Mouse (Mus musculus): ENCODE measurements around the gene Rsu1.

The Rsu1 gene

GRCm38 (mm10) chr2:13271165-13271957, at the start of gene Rsu1:
Gene Rsu1, minus strand, starts transcription at chr2:13271415.
- peak; percentile 94 to 97 for DNase-seq (ENCODE audit: low spot score in 2 of 2)

GRCm38 (mm10) chr2:13303376-13303775, 32.2 kb upstream of the Rsu1 start:
- DNase-seq (ENCODE audit: low spot score in 2 of 2) = no peak

DNA sequence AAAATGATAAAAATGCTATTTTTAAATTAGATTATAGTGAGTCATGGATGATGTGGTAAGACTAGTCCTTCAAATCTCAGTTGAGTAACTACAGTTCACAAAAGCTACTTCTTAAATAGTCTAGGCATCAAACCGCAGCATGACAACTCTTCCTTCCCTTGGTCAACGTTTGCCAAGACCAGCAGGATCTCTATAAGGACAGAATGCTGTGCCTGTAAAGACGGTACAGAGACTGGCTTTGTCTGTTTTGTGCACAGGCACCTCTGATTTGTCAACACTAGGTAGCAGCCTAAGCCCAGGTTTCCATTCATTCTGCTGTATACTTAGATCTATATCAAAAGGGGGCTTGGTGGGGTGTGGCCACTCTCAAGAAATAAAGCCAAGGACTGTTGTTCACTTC, 27.8 kb upstream of the Rsu1 start:
- DNase-seq (ENCODE audit: low spot score in 2 of 2) = no peak

DNA sequence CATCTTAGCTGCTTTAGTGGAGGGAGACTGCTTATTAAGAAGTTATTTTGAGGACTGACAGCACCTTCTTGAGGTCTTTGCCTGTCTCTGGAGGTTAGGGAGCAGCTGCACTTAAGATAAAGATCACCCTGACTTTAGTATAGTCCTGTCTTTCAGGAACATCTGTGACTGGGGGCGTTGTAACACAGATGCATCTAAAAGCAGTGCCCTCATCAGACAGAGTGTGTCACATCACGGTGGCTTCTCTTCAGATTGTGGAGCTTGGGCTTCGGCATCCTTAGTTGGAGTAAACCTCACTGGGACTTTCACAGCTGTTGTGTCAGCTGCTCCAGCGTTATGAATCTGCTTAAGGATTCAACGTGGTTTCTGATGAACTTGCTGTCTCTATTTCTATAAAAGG, 26.5 kb upstream of the Rsu1 start:
- DNase-seq (ENCODE audit: low spot score in 2 of 2) = no peak

GRCm38 (mm10) chr2:13290661-13291060, 19.4 kb upstream of the Rsu1 start:
- no peak for DNase-seq (ENCODE audit: low spot score in 2 of 2)

DNA sequence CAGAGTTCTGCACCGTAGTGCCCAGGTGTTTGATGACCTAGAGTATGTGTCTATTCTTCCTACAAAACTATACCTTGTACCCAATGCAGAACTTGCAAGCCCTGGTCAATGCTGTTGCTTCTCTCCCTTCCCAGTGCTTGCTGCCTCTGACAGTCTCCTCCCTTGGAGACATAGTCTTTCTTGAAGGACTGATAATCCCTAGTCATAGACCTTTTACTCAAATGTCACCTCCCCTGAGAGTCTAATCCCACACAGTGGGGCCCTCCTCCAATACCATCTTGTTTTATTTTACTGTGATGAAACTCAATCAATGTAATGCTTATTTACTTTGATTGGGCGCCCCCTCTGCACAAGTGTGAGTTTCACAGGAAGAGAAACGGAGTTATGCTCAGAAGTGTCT, 18.9 kb upstream of the Rsu1 start:
- DNase-seq (ENCODE audit: low spot score in 2 of 2) = no peak

- no peak for DNase-seq (ENCODE audit: low spot score in 2 of 2)
These were observed 7.1 kb upstream of the Rsu1 start for GRCm38 (mm10) chr2:13278114-13278862.

DNA sequence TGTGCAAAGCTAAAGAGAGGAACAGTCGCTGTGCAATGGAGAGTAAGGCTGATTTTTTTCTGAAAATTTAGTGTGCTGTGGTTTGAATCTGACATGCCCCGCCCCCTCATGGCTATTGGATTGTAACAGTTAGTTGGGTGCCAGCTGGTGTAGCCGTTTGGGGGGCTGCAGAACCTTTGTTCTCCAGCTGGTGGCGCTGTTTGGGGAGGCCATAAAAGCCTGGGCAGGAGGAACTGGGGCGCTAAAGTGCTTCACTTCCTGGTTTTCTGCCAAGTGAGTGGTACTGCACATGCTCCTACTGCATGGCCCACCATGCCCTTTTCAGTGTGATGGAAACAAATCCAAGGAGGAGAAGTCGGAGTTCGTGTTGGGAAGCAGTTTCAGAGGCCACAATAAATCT, 4.7 kb upstream of the Rsu1 start:
- DNase-seq (ENCODE audit: low spot score in 2 of 2) = no peak

GRCm38 (mm10) chr2:13270736-13271135, 479 bp downstream of the Rsu1 start:
- no peak for DNase-seq (ENCODE audit: low spot score in 2 of 2)

DNA sequence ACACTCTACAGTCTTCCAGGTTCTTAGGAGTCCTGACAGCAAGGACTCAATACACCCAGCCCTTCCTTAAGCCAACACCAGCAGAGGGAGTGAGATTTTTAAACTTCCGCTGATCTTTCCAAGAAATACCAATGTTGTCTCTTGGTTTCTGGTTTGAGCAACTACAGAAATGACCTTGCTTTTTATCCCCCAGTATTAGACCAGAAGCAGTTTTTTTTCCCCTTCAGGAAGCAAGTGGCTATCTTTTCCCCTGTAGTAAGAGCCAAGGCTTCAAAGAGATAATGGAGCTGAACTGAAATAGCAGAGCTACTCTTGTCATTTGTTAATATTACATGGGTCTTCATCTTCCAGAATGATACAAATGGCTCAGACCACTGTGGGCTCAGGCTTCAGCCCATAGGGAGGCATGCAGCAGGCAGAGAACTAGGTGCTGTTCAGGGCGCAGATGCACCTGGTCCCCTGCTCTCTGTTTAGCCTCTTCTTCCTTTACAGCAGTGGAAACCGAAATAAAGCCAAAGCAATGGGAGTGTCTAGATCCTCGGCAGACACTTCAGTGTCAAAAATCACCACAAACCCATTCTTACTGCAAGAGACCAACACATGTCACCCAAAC, 2.4 kb downstream of the Rsu1 start:
- no peak for DNase-seq (ENCODE audit: low spot score in 2 of 2)

GRCm38 (mm10) chr2:13264875-13265274, 6.3 kb downstream of the Rsu1 start:
- DNase-seq (ENCODE audit: low spot score in 2 of 2) = no peak

DNA sequence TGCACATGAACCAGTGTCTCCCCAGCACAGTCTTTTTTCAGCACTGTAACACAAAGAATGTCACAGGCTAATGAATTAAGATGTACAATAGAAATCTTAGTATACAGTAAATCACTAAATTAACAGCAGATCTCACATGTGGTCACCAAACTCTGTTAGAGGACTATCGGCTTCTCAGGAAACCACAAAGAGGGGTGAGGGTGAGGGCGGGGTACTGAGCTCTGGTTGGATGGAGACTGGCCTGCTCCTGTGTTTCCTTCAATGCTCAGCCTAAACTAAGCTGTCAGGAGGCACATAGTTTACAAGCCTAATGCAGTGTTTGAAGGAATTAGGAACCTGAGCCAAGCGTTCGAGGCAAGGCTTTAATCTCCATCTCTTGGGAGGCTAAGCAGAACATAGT, 8.1 kb downstream of the Rsu1 start:
- DNase-seq (ENCODE audit: low spot score in 2 of 2) = no peak

DNA sequence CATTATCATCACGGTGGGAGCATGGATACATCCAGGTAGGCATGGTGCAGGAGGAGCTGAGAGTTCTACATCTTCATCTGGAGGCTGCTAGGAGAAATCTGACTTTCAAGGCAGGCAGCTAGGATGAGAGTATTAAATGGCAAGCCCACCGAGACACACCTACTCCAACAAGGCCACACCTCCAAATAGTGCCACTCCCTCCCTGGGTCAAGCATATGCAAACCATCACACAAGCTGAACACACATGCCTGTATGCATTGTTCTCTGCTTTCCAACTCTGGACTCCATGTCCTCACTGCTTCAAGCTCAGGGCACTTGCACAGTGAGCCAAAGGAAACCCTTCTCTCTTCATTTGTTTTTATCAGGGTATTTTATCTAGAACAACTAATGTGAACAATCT, 12.6 kb downstream of the Rsu1 start:
- no peak for DNase-seq (ENCODE audit: low spot score in 2 of 2)

DNA sequence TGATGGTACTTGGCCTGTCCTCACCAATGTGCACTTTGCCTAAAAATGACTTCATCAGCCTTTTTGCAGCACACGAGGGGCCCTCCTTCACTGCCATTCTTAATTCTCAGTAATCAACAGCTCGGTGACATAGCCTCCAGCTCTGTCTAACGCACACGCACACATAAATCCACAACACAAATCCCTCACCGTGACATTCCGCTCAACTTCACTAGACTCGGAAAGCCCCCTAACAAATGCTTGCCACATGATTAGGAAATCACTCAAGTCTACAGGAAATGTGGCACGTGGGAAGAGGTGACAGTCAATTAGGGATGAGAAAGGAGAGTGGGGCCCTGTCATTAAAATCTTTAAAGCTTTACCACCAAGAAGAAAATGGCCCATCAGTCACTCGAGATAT, 30.5 kb downstream of the Rsu1 start:
- no peak for DNase-seq (ENCODE audit: low spot score in 2 of 2)

DNA sequence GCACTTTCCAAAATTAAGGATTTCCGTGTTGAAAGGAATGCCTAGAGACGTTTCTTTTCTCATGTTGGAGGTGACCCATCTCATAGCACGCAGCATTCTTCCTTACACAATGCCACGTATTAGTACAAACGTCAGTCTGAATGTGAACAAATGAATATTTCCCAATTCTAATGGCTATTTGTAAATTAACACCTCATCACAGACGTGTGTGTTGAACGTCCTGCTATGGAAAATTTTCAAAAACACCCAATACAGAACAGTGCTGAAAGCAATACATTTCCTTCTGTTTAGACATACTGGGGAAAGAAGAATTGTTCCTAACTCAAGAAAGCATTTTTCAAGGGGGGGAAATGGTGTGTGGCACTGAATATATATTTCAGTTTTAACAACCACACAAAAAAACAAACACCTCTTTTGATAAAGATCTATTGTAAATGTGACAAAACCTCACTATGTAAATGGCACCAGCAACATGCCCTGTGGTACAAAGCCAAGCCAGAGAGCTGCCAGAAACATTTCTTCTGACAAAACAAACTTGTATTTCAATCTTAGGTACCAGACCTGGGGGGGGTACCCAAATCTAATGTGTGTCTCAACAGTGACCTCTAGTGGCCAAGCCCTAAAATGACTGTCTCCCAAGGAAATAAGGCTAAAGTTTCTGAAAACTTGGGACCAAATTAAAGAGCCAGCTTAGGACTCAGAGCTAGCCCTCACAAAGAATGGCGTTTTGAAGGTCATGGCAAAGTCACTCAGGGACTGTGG, 33.9 kb downstream of the Rsu1 start:
- peak; percentile 42 to 55 for DNase-seq (ENCODE audit: low spot score in 2 of 2)

GRCm38 (mm10) chr2:13235696-13236095, 35.5 kb downstream of the Rsu1 start:
- DNase-seq (ENCODE audit: low spot score in 2 of 2) = no peak

DNA sequence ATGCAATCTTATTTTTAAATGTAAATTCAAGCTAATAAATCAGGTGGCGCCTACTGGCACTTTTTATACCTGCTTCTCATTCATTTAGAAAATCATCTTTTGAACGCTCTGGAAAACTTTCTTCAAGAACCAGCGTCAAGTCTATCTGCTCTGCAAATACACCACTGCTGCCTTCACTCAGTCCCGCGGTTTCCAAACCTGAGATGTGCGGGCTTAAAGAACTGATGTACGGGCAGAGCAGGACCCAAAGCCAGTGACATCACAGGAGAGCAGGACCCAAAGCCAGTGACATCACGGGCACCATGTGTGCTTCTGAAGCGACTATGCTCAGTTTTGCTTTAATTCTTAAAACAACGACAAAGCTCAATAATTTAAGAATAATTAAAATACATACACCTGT, 36.4 kb downstream of the Rsu1 start:
- no peak for DNase-seq (ENCODE audit: low spot score in 2 of 2)

DNA sequence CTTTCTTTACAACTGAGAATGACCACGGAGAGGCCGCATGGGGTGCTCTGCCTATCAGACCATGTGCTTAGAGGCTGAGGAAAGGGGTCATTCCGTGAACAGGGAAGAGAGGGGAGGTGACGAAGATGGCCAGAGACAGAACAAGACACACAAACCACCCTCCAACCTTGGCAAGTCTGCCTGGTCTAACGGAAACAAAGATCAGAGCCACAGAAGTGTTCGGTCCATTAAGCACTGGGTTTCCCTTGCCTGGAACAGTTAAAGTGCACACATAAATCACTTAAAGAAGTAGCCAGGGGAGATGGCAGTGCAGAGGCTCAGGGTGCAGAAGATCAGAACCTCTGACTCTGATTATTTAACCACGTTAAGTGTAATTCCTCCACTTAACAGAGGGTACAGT, 37.3 kb downstream of the Rsu1 start:
- no peak for DNase-seq (ENCODE audit: low spot score in 2 of 2)

DNA sequence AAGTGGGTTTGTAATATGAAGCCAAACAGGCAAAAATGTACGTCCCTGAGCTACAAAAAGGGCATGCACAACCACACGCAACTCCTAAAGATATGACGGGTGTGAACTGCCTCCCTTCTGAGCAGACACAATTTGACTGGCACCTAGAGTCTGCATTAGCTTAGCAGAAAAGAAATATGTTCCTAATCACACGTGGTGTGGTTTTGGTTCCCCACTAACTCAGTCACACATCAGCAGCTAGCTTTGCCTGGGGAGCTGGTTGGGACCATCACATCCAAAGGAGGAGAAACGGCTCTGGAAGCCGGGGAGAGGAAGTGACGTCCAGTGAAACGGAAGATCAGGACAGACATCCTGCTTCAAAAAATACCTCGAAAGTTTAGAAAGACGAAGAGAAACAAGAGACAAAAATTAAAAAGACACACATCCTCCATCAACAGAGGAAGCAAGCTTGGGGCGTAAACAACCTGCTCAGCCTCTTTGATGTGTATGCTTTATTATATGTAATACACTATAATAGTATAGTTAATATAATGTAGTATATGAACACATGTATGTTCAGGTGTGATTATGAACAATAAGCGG, 37.9 kb downstream of the Rsu1 start:
- DNase-seq (ENCODE audit: low spot score in 2 of 2) = peak in 1 of 2 experiments; percentile 9

GRCm38 (mm10) chr2:13232305-13232704, 38.9 kb downstream of the Rsu1 start:
- DNase-seq (ENCODE audit: low spot score in 2 of 2) = no peak

DNA sequence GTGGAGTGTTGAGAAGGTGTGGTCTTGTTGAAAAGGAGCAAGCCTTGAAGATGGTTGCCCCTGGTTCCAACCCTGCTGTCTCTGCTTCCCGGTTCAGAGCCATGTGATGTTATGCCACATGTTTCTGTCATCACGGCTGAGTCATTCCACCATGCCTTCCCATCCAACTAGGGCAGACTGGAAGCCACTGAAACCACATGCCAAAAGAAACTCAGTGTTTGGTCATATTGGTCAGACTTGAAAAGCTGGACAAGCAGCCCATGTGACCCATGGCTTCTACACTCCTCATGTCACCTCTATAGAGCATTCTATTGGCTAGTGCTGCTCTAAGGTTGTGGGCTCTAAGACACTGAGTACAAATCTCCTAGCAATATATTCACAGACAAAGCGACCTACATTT, 41.5 kb downstream of the Rsu1 start:
- no peak for DNase-seq (ENCODE audit: low spot score in 2 of 2)

- DNase-seq (ENCODE audit: low spot score in 2 of 2) = no peak
These were observed 45.2 kb downstream of the Rsu1 start for GRCm38 (mm10) chr2:13226031-13226430.

Measured in spleen, postnatal 36 days (tissue).